Mouse (Mus musculus): Measurements from ENCODE around the gene Anapc7. TPM values are rescaled to one million over a fixed set of nuclear protein-coding genes. Genes with fewer than 3 reads are reported as not detected.
"Not testable (repeated sequence)": the region's sequence is repeated elsewhere in the genome, so short reads cannot be mapped to it uniquely, and the experiment has no call there.

Anapc7 gene
- polyA plus RNA-seq, 1 experiment from 2014 or later = 20.9 TPM

DNA sequence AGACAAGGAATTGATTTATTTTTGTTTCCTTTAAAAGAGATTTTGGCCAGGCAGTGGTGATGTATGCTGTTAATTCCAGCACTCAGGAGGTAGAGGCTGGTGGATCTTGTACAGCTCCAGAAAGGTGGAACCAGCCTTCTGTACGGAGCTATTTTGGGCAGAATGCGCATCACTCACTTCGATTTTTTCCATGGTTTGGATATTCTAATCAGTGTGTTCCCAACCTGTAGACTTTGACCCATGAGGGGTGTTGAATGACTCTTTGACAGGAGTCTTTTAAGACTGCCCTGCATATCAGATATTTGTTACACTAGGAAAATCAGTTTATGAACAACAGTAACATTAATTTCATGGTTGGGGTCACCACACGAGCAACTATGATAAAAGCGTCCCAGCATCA lies 29.8 kb downstream of the Anapc7 start:
- Histone ChIP-seq H3K4me1 (ENCODE audit: control insufficient read depth, insufficient read depth, low read length) (0 out of 2 replicates have a peak, but pooled peaks cover 7% of the 10 kb centered on the region), H3K27ac (ENCODE audit: low read depth, low read length) (peak overlapping the region; percentile 35; the same call in 1 of the 2 replicates), H3K4me3 (ENCODE audit: low read depth, low read length) (no peak overlapping the region), H3K27me3 (ENCODE audit: control insufficient read depth, insufficient read depth, low read length) (no peaks in the 10 kb centered on the region), H3K9ac (ENCODE audit: low read depth, low read length) (no peak overlapping the region), H3K36me3 (ENCODE audit: control insufficient read depth, insufficient read depth, low read length) (peaks cover 37% of the 10 kb centered on the region), H3K4me2 (no peak overlapping the region), H3K9me3 (replicated peaks; ENCODE audit: control insufficient read depth, low read length) (no peaks in the 10 kb centered on the region)
- ATAC-seq (replicated peaks; ENCODE audit: insufficient number of reproducible peaks, low FRiP score, low TSS enrichment) = no peak
- 78% methylated on average over 5 of the region's 5 CpGs for WGBS (ENCODE audit: insufficient replicate concordance)

GRCm38 (mm10) chr5:122452194-122452593 lies 30.7 kb downstream of the Anapc7 start:
- no peak overlapping the region for H3K4me3 ChIP-seq (ENCODE audit: low read depth, low read length)
- H3K27ac ChIP-seq (ENCODE audit: low read depth, low read length) = peak overlapping the region; percentile 43; the same call in 1 of the 2 replicates
- 70% methylated on average over 7 of the region's 7 CpGs for WGBS (ENCODE audit: insufficient replicate concordance)
- no peak overlapping the region for H3K4me2 ChIP-seq
- H3K9me3 ChIP-seq (replicated peaks; ENCODE audit: control insufficient read depth, low read length) = no peaks in the 10 kb centered on the region
- 0 out of 2 replicates have a peak, but pooled peaks cover 7% of the 10 kb centered on the region for H3K4me1 ChIP-seq (ENCODE audit: control insufficient read depth, insufficient read depth, low read length)
- no peak for ATAC-seq (replicated peaks; ENCODE audit: insufficient number of reproducible peaks, low FRiP score, low TSS enrichment)
- H3K9ac ChIP-seq (ENCODE audit: low read depth, low read length) = no peak overlapping the region
- peaks cover 39% of the 10 kb centered on the region for H3K36me3 ChIP-seq (ENCODE audit: control insufficient read depth, insufficient read depth, low read length)
- no peaks in the 10 kb centered on the region for H3K27me3 ChIP-seq (ENCODE audit: control insufficient read depth, insufficient read depth, low read length)

DNA sequence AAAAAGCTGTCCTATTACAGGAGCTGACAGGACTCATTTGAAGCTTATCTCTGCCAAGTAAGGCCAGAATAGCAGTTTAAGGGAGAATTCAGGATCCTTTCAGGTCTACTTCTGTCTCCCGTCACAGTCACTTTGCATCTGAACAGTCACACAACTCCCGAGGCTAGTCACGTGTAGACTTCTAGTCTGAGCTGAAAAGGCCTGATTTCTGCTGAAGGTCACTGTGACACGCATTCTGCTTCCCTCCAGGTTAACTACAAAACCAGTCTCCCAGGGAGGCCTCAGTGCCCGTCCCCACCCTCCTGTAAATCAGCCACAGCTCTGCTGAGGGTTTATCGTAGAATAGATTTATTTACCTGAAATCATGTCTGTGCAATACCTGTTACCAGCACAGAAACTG lies 31.7 kb downstream of the Anapc7 start:
- Histone ChIP-seq H3K9me3 (replicated peaks; ENCODE audit: control insufficient read depth, low read length) (no peaks in the 10 kb centered on the region), H3K27ac (ENCODE audit: low read depth, low read length) (peak overlapping the region; percentile 35; the same call in 1 of the 2 replicates), H3K4me3 (ENCODE audit: low read depth, low read length) (no peak overlapping the region), H3K36me3 (ENCODE audit: control insufficient read depth, insufficient read depth, low read length) (peaks cover 49% of the 10 kb centered on the region), H3K4me1 (ENCODE audit: control insufficient read depth, insufficient read depth, low read length) (0 out of 2 replicates have a peak, but pooled peaks cover 7% of the 10 kb centered on the region), H3K9ac (ENCODE audit: low read depth, low read length) (no peak overlapping the region), H3K27me3 (ENCODE audit: control insufficient read depth, insufficient read depth, low read length) (no peaks in the 10 kb centered on the region), H3K4me2 (no peak overlapping the region)
- no peak for ATAC-seq (replicated peaks; ENCODE audit: insufficient number of reproducible peaks, low FRiP score, low TSS enrichment)
- 54% methylated on average over 6 of the region's 6 CpGs for WGBS (ENCODE audit: insufficient replicate concordance)

DNA sequence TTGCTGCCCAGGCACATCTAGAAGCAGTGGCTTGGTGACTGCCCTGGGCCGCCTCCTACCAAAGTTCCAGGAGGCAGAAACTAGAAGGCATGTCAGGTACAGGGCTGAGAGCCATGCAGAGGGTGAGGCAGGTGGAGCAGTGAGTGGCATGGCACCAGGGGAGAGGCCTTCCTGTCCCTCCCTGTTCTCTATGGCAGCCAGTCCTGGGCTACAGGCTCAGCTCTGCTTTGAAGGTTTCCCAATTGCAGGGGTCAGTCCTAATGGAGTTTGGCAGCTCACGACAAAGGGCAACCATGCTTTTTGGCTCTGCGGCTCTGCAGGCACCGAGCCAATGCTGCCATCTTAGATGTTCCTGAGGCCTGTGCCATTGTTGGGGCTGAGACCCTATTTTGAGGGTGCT lies 32.9 kb downstream of the Anapc7 start:
- ATAC-seq (replicated peaks; ENCODE audit: insufficient number of reproducible peaks, low FRiP score, low TSS enrichment) = no peak; the same call in 1 of the 2 replicates
- 93% methylated on average over 4 of the region's 4 CpGs for WGBS (ENCODE audit: insufficient replicate concordance)
- Histone ChIP-seq H3K4me3 (ENCODE audit: low read depth, low read length) (no peak overlapping the region), H3K27me3 (ENCODE audit: control insufficient read depth, insufficient read depth, low read length) (no peaks in the 10 kb centered on the region), H3K9ac (ENCODE audit: low read depth, low read length) (no peak overlapping the region), H3K36me3 (ENCODE audit: control insufficient read depth, insufficient read depth, low read length) (peaks cover 61% of the 10 kb centered on the region), H3K27ac (ENCODE audit: low read depth, low read length) (peak overlapping the region; percentile 50; the same call in 1 of the 2 replicates), H3K4me2 (no peak overlapping the region), H3K9me3 (replicated peaks; ENCODE audit: control insufficient read depth, low read length) (no peaks in the 10 kb centered on the region), H3K4me1 (ENCODE audit: control insufficient read depth, insufficient read depth, low read length) (0 out of 2 replicates have a peak, but pooled peaks cover 7% of the 10 kb centered on the region)

GRCm38 (mm10) chr5:122454883-122455282 lies 33.4 kb downstream of the Anapc7 start:
- ATAC-seq (replicated peaks; ENCODE audit: insufficient number of reproducible peaks, low FRiP score, low TSS enrichment) = no peak
- Histone ChIP-seq H3K4me3 (ENCODE audit: low read depth, low read length) (no peak overlapping the region), H3K4me1 (ENCODE audit: control insufficient read depth, insufficient read depth, low read length) (0 out of 2 replicates have a peak, but pooled peaks cover 7% of the 10 kb centered on the region), H3K4me2 (no peak overlapping the region), H3K27ac (ENCODE audit: low read depth, low read length) (0 out of 2 replicates have a peak overlapping the region, but pooled peaks have one; percentile 50), H3K36me3 (ENCODE audit: control insufficient read depth, insufficient read depth, low read length) (peaks cover 66% of the 10 kb centered on the region), H3K9me3 (replicated peaks; ENCODE audit: control insufficient read depth, low read length) (no peaks in the 10 kb centered on the region), H3K27me3 (ENCODE audit: control insufficient read depth, insufficient read depth, low read length) (no peaks in the 10 kb centered on the region), H3K9ac (ENCODE audit: low read depth, low read length) (no peak overlapping the region)
- 88% methylated on average over 3 of the region's 3 CpGs for WGBS (ENCODE audit: insufficient replicate concordance)

- H3K9ac ChIP-seq (ENCODE audit: low read depth, low read length) = 0 out of 2 replicates have a peak overlapping the region, but pooled peaks have one; percentile 34
Observed at GRCm38 (mm10) chr5:122455584-122455983, 34.1 kb downstream of the Anapc7 start.

GRCm38 (mm10) chr5:122457054-122457453 lies 35.6 kb downstream of the Anapc7 start:
- H3K27ac ChIP-seq (ENCODE audit: low read depth, low read length); ATAC-seq (replicated peaks; ENCODE audit: insufficient number of reproducible peaks, low FRiP score, low TSS enrichment); H3K27me3 ChIP-seq (ENCODE audit: control insufficient read depth, insufficient read depth, low read length); H3K9me3 ChIP-seq (replicated peaks; ENCODE audit: control insufficient read depth, low read length); H3K4me3 ChIP-seq (ENCODE audit: low read depth, low read length); H3K4me2 ChIP-seq; H3K9ac ChIP-seq (ENCODE audit: low read depth, low read length); H3K4me1 ChIP-seq (ENCODE audit: control insufficient read depth, insufficient read depth, low read length): not testable (repeated sequence)
- 78% methylated on average over 9 of the region's 9 CpGs for WGBS (ENCODE audit: insufficient replicate concordance)
- H3K36me3 ChIP-seq (ENCODE audit: control insufficient read depth, insufficient read depth, low read length) = peaks cover 85% of the 10 kb centered on the region

More at GRCm38 (mm10) chr5:122455584-122455983, 34.1 kb downstream of the Anapc7 start:
- WGBS (ENCODE audit: insufficient replicate concordance) = 83% methylated on average over 3 of the region's 3 CpGs
- Histone ChIP-seq H3K9me3 (replicated peaks; ENCODE audit: control insufficient read depth, low read length) (no peaks in the 10 kb centered on the region), H3K4me2 (no peak overlapping the region), H3K4me1 (ENCODE audit: control insufficient read depth, insufficient read depth, low read length) (0 out of 2 replicates have a peak, but pooled peaks cover 7% of the 10 kb centered on the region), H3K4me3 (ENCODE audit: low read depth, low read length) (no peak overlapping the region), H3K27ac (ENCODE audit: low read depth, low read length) (no peak overlapping the region), H3K27me3 (ENCODE audit: control insufficient read depth, insufficient read depth, low read length) (no peaks in the 10 kb centered on the region), H3K36me3 (ENCODE audit: control insufficient read depth, insufficient read depth, low read length) (peaks cover 73% of the 10 kb centered on the region)
- no peak for ATAC-seq (replicated peaks; ENCODE audit: insufficient number of reproducible peaks, low FRiP score, low TSS enrichment)

DNA sequence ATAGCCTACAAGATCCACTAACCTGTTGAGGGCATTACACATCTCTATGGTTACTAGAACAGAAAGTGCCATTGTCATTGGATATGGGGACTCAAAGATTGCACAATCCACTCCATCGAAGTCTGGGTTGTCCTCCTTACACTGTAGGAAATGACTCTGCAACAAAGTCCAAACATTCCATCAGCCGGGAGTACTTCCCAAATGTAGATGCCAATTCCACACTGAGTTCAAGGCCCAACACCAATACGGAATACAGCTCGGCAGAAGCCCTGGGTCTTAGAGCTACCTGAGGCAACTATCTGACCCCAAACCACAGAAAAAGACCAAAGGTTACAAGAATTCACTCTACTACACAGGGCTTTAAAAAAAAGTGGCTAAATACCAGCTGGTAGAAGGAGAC lies 36.6 kb downstream of the Anapc7 start:
- peaks cover 88% of the 10 kb centered on the region for H3K36me3 ChIP-seq (ENCODE audit: control insufficient read depth, insufficient read depth, low read length)
- no peak overlapping the region for H3K4me2 ChIP-seq
- no peak overlapping the region for H3K9ac ChIP-seq (ENCODE audit: low read depth, low read length)
- WGBS (ENCODE audit: insufficient replicate concordance) = 90% methylated on average over 4 of the region's 4 CpGs
- no peak overlapping the region for H3K4me3 ChIP-seq (ENCODE audit: low read depth, low read length)
- H3K4me1 ChIP-seq (ENCODE audit: control insufficient read depth, insufficient read depth, low read length) = 0 out of 2 replicates have a peak, but pooled peaks cover 7% of the 10 kb centered on the region
- H3K9me3 ChIP-seq (replicated peaks; ENCODE audit: control insufficient read depth, low read length) = no peaks in the 10 kb centered on the region
- no peak overlapping the region for H3K27ac ChIP-seq (ENCODE audit: low read depth, low read length)
- H3K27me3 ChIP-seq (ENCODE audit: control insufficient read depth, insufficient read depth, low read length) = no peaks in the 10 kb centered on the region
- ATAC-seq (replicated peaks; ENCODE audit: insufficient number of reproducible peaks, low FRiP score, low TSS enrichment) = no peak

DNA sequence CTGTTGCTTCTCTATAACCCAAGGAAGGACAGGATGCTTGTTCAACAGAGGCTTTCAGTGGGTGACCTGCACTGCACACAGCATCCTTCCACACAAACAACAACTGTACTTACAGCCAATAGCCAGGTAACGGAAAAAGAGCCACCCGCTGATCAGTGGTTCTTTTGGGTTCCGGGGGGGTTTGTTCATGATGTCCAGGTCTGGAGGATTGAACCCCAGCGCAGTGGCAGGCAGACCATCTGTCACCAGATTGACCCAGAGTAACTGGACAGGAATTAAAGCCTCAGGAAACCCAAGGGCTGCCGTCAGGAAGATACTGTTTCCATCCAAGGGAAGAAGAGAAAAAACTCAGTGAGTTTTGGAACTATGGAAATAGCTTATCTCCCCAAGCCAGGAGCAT lies 37.8 kb downstream of the Anapc7 start:
- no peaks in the 10 kb centered on the region for H3K9me3 ChIP-seq (replicated peaks; ENCODE audit: control insufficient read depth, low read length)
- H3K27me3 ChIP-seq (ENCODE audit: control insufficient read depth, insufficient read depth, low read length) = no peaks in the 10 kb centered on the region
- H3K27ac ChIP-seq (ENCODE audit: low read depth, low read length) = no peak overlapping the region
- whole genome bisulfite sequencing (ENCODE audit: insufficient replicate concordance) = 94% methylated on average over 5 of the region's 5 CpGs
- no peak for ATAC-seq (replicated peaks; ENCODE audit: insufficient number of reproducible peaks, low FRiP score, low TSS enrichment)
- H3K36me3 ChIP-seq (ENCODE audit: control insufficient read depth, insufficient read depth, low read length) = peaks cover 88% of the 10 kb centered on the region
- 0 out of 2 replicates have a peak, but pooled peaks cover 2% of the 10 kb centered on the region for H3K4me1 ChIP-seq (ENCODE audit: control insufficient read depth, insufficient read depth, low read length)
- H3K9ac ChIP-seq (ENCODE audit: low read depth, low read length) = no peak overlapping the region
- no peak overlapping the region for H3K4me3 ChIP-seq (ENCODE audit: low read depth, low read length)
- no peak overlapping the region for H3K4me2 ChIP-seq

Data from heart, embryonic 11.5 days (tissue).